Mouse (Mus musculus) liver, adult 2 months (tissue): Measurements from ENCODE around the gene Ddx3x. TPM values are rescaled to one million over a fixed set of nuclear protein-coding genes. Genes with fewer than 3 reads are reported as not detected.
A peak's percentile ranks its signal among the peaks of the same experiment; 100 is the strongest.

Experiments used
- DNase-seq: peaks from one replicate; pipeline ENCODE4 v3.0.0-alpha.2; 2011; ENCODE audit warnings: low read depth, low spot score; ENCODE audit errors: extremely low read depth
- H3K27ac ChIP-seq: fragments of 200-500 bp; replicated peaks from 2 replicates; pipeline ENCODE4 v1.5.1; 2012; ENCODE audit warnings: low read depth, mild to moderate bottlenecking, control low read depth, inconsistent platforms, low read length; ENCODE audit not compliant: insufficient read depth
- H3K27me3 ChIP-seq: fragments of 200-500 bp; 2 replicates; pipeline ENCODE4 v1.6.1; 2012; ENCODE audit warnings: mild to moderate bottlenecking, moderate library complexity, low read length, inconsistent platforms; ENCODE audit not compliant: control insufficient read depth, insufficient read depth
- H3K36me3 ChIP-seq: fragments of 200-500 bp; 2 replicates; pipeline ENCODE4 v1.6.1; 2012; ENCODE audit warnings: low read length, inconsistent platforms; ENCODE audit not compliant: control insufficient read depth, insufficient read depth
- H3K4me1 ChIP-seq: fragments of 200-500 bp; 2 replicates; pipeline ENCODE4 v1.6.1; 2011; ENCODE audit warnings: low read length; ENCODE audit not compliant: control insufficient read depth, insufficient read depth
- H3K4me3 ChIP-seq: fragments of 200-500 bp; 2 replicates; pipeline ENCODE4 v1.5.1; 2011; ENCODE audit warnings: low read depth, mild to moderate bottlenecking, control low read depth, low read length, moderate library complexity; ENCODE audit not compliant: insufficient read depth
- H3K79me2 ChIP-seq: fragments of 200-500 bp; 2 replicates; pipeline ENCODE4 v1.6.1; 2012; ENCODE audit warnings: inconsistent platforms, mild to moderate bottlenecking, low read length, moderate library complexity; ENCODE audit not compliant: control insufficient read depth, insufficient read depth
- H3K9ac ChIP-seq: fragments of 200-500 bp; 2 replicates; pipeline ENCODE4 v1.6.1; 2012; ENCODE audit warnings: low read depth, mild to moderate bottlenecking, control low read depth, inconsistent platforms, low read length
- CTCF ChIP-seq: fragments of 200-500 bp; IDR thresholded peaks from 2 replicates; pipeline ENCODE4 v1.5.1; 2011; ENCODE audit warnings: low read depth, low read length, control low read depth
- POLR2A ChIP-seq: fragments of 200-500 bp; IDR thresholded peaks from 2 replicates; pipeline ENCODE4 v1.6.1; 2011; ENCODE audit warnings: low read length, control low read depth; ENCODE audit not compliant: insufficient read depth; ENCODE audit errors: extremely low read depth
- WGBS: fragments of 180-500 bp; shearing (Covaris S2); methylation state at CpG from one replicate; pipeline ENCODE4 v1.1.7; 2018; 5-methylcytosine and 5-hydroxymethylcytosine counted together
- polyA plus RNA-seq: library from polyadenylated mRNA; depleted of rRNA; stranded (reverse); fragments of >200 nt; gene quantifications from 2 replicates; pipeline ENCODE4 v1.2.3, GENCODE M21; 2012
- total RNA-seq: library from RNA; depleted of rRNA; stranded (reverse); fragments of >200 nt; gene quantifications from 2 replicates; pipeline ENCODE4 v1.2.3, GENCODE M21; 2014

Ddx3x gene
- total and polyA plus RNA-seq, 2 experiments, result 19.9 to 147 TPM

- H3K9ac ChIP-seq, result peak overlapping the region; percentile 36; the same call in 1 of the 2 replicates
- H3K36me3 ChIP-seq, result no peaks in the 10 kb centered on the region
- peak; percentile 96 for DNase-seq
- TF ChIP-seq CTCF (no peak), POLR2A (no peak)
- no peaks in the 10 kb centered on the region for H3K79me2 ChIP-seq
- peak overlapping the region; percentile 95 for H3K27ac ChIP-seq
- H3K4me1 ChIP-seq, result peaks cover 7% of the 10 kb centered on the region; the same call in 1 of the 2 replicates
- H3K4me3 ChIP-seq, result peak overlapping the region; percentile 22; the same call in 1 of the 2 replicates
- H3K27me3 ChIP-seq, result no peaks in the 10 kb centered on the region
These were observed 36.2 kb upstream of the Ddx3x start for GRCm38 (mm10) chrX:13244588-13244987.

GRCm38 (mm10) chrX:13245027-13245426 lies 35.7 kb upstream of the Ddx3x start:
- Histone ChIP-seq H3K9ac (peak overlapping the region; percentile 36; the same call in 1 of the 2 replicates), H3K4me1 (peaks cover 7% of the 10 kb centered on the region; the same call in 1 of the 2 replicates), H3K4me3 (peak overlapping the region; percentile 22; the same call in 1 of the 2 replicates), H3K27ac (peak overlapping the region; percentile 95), H3K36me3 (no peaks in the 10 kb centered on the region), H3K27me3 (no peaks in the 10 kb centered on the region), H3K79me2 (no peaks in the 10 kb centered on the region)
- DNase-seq, result peak; percentile 68
- 2% methylated on average over 3 of the region's 3 CpGs for WGBS
- TF ChIP-seq CTCF, result no peak
- no peak for TF ChIP-seq POLR2A

DNA sequence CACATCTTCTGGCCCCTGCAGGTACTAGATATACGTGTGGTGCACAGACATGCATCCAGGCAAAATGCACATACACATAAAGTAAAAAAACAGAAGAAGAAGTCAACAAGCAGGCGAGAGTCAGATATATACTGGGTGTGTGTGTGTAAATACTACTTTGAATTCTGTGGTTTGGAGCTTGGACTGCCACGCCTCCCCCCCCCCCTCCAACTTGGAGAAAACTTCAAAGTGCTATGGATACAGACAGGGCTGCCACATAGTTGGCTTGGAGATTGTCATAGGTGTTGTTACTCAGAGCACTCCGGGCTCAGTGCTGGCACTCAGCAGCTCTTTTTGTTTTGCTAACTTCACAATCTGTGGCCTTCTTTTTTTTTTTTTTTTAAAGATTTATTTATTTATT lies 29.1 kb upstream of the Ddx3x start:
- H3K36me3 ChIP-seq, result no peaks in the 10 kb centered on the region
- 75% methylated on average over 4 of the region's 4 CpGs for WGBS

GRCm38 (mm10) chrX:13254273-13254672 lies 26.5 kb upstream of the Ddx3x start:
- Histone ChIP-seq H3K9ac (no peak overlapping the region), H3K27me3 (no peaks in the 10 kb centered on the region), H3K4me3 (no peak overlapping the region), H3K27ac (no peak overlapping the region), H3K36me3 (no peaks in the 10 kb centered on the region), H3K4me1 (no peaks in the 10 kb centered on the region), H3K79me2 (no peaks in the 10 kb centered on the region)
- no peak for DNase-seq
- 80% methylated on average over 3 of the region's 3 CpGs for whole genome bisulfite sequencing
- no peak for TF ChIP-seq POLR2A
- no peak for TF ChIP-seq CTCF

More for the DNA sequence above, 29.1 kb upstream of the Ddx3x start:
- no peak for DNase-seq
- no peaks in the 10 kb centered on the region for H3K27me3 ChIP-seq
- no peak overlapping the region for H3K27ac ChIP-seq
- H3K9ac ChIP-seq, result no peak overlapping the region
- no peaks in the 10 kb centered on the region for H3K4me1 ChIP-seq
- no peak for TF ChIP-seq CTCF
- no peaks in the 10 kb centered on the region for H3K79me2 ChIP-seq
- H3K4me3 ChIP-seq, result no peak overlapping the region

DNA sequence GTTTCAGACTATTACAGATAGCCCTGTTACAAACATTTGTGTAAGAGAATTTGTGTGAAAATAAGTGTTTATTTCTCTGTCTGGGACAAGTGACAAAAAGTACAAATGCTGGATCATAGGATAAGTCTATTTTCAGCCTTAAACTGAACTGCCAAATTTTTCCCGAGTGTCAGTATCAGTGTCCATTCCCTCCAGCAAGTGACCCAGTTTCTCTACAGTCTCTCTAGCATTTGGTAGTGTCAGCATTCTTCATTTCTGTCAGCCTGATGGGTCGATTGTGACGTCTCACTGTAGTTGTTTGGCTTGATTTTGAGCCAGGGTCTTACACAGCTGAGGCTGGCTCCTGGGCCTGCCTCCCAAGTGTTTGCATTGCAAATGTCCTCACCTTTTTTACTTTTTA lies 17.4 kb upstream of the Ddx3x start:
- no peaks in the 10 kb centered on the region for H3K36me3 ChIP-seq
- peak; percentile 80 for DNase-seq
- no peak overlapping the region for H3K27ac ChIP-seq
- H3K79me2 ChIP-seq, result no peaks in the 10 kb centered on the region
- H3K9ac ChIP-seq, result no peak overlapping the region
- H3K4me1 ChIP-seq, result peaks cover 3% of the 10 kb centered on the region; the same call in 1 of the 2 replicates
- H3K4me3 ChIP-seq, result no peak overlapping the region
- WGBS, result 18% methylated on average over 3 of the region's 3 CpGs
- no peak for TF ChIP-seq CTCF
- no peak for TF ChIP-seq POLR2A
- H3K27me3 ChIP-seq, result no peaks in the 10 kb centered on the region

DNA sequence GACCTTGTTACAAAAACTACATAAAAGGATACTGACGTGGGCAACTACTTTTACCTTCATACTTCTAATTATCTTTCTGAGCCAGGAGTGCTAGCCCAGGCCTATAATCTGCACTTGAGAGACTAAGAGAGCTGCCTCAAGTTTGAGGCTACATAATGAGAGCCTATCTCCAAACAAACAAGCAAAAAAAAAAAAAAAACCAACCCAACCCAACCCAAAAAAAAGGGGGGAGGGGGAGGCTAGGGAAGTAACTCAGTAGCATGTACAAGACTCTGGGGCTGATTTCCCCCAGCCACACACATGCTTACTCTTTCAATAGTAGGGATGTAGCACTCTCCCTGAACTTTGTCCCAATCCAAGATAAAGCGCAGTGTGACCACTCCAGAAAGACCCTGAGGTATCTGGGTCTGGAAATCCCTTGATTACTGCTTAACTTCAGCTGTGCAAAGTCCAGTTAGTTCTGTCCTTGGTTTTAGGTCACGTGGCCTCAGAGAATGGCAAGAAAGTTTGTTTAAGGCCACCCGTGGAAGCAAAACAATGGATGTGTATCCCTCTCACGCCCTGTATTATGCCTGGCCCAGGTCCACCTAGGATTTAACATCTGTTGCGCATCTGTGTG lies 5.1 kb upstream of the Ddx3x start:
- 47% methylated on average over 6 of the region's 6 CpGs for whole genome bisulfite sequencing
- H3K36me3 ChIP-seq, result no peaks in the 10 kb centered on the region
- H3K79me2 ChIP-seq, result no peaks in the 10 kb centered on the region
- H3K4me1 ChIP-seq, result peaks cover 8% of the 10 kb centered on the region
- H3K27ac ChIP-seq, result no peak overlapping the region; the same call in 1 of the 2 replicates
- peak; percentile 54 for DNase-seq
- no peaks in the 10 kb centered on the region for H3K27me3 ChIP-seq
- no peak overlapping the region for H3K9ac ChIP-seq
- TF ChIP-seq POLR2A (no peak), CTCF (no peak)
- H3K4me3 ChIP-seq, result no peak overlapping the region
